Mouse (Mus musculus): ENCODE data around the gene Rhbdd1. TPM values are rescaled to one million over a fixed set of nuclear protein-coding genes. Genes with fewer than 3 reads are reported as not detected.

The Rhbdd1 gene
- polyA plus RNA-seq, 1 experiment from 2014 or later: 7.5 TPM

DNA sequence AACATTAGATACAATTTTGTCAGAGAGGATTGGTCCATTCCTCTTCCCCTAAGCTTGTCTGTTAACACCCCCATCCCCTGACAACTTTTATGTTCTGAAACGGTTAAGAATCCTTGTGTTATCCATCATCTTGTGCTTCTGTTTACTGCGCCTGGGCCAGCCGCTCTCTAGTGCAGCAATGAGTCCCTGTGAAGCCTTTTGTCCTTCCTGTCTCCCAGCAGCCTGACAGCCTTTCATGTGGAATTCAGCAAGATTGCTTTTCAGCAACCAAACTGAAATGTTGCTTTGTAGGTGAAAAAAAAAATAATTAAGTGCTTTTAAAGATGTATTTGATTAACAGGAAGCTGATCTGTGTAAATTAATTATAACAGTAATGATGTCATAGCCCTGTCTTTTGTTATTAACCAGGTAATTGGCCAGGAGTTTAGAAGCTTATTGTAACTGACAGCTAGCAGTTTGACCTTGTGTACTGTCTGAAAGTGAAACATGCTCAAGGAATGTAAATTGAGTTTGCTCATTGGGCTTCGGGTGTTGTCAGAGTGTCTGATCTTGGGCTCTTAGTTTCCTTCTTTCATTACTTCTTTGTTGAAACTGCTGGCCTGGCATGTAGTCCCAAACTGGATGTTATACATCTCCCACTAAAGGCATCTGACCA lies 8.0 kb downstream of the Rhbdd1 start:
- Histone ChIP-seq H3K27me3 (replicated peaks; ENCODE audit: control insufficient read depth, insufficient read depth, low read length) (no peaks in the 10 kb centered on the region), H3K9me3 (ENCODE audit: control insufficient read depth) (no peaks in the 10 kb centered on the region), H3K36me3 (ENCODE audit: control insufficient read depth, insufficient read depth) (no peaks in the 10 kb centered on the region), H3K9ac (ENCODE audit: low read depth, low read length) (no peak overlapping the region), H3K4me1 (replicated peaks; ENCODE audit: control insufficient read depth, insufficient read depth, low read length) (no peaks in the 10 kb centered on the region), H3K4me3 (ENCODE audit: low read depth, low read length) (no peak overlapping the region), H3K4me2 (replicated peaks; ENCODE audit: low read depth) (no peak overlapping the region), H3K27ac (ENCODE audit: low read depth, low read length) (no peak overlapping the region)
- ATAC-seq: no peak
- no peak for TF ChIP-seq CTCF (IDR thresholded peaks at IDR 0.05; ENCODE audit: low read depth)
- 32% methylated on average over 4 of the region's 4 CpGs for WGBS

DNA sequence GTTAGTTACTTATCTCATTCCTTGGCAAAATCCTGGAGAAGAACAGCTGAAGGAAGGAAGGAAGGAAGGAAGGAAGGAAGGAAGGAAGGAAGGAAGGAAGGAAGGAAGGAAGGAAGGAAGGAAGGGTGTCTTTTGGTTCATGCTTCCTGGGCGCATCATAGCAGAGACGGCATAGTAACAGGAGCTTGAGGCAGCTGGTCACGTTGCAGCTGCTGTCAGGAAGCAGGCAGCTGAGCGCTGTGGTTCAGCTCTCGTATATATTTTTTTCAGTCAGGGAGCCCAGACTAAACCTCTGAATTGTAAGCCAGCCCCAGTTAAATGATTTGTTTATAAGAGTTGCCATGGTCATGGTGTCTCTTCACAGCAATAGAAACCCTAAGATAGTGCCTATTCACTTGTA lies 9.9 kb downstream of the Rhbdd1 start:
- H3K9me3 ChIP-seq (ENCODE audit: control insufficient read depth): no peaks in the 10 kb centered on the region
- no peak overlapping the region for H3K27ac ChIP-seq (ENCODE audit: low read depth, low read length)
- no peak overlapping the region for H3K4me3 ChIP-seq (ENCODE audit: low read depth, low read length)
- no peak for ATAC-seq
- TF ChIP-seq CTCF (IDR thresholded peaks at IDR 0.05; ENCODE audit: low read depth): no peak
- H3K4me2 ChIP-seq (replicated peaks; ENCODE audit: low read depth): no peak overlapping the region
- no peaks in the 10 kb centered on the region for H3K4me1 ChIP-seq (replicated peaks; ENCODE audit: control insufficient read depth, insufficient read depth, low read length)
- H3K9ac ChIP-seq (ENCODE audit: low read depth, low read length): no peak overlapping the region
- 75% methylated on average over 5 of the region's 5 CpGs for WGBS
- H3K27me3 ChIP-seq (replicated peaks; ENCODE audit: control insufficient read depth, insufficient read depth, low read length): no peaks in the 10 kb centered on the region
- no peaks in the 10 kb centered on the region for H3K36me3 ChIP-seq (ENCODE audit: control insufficient read depth, insufficient read depth)

DNA sequence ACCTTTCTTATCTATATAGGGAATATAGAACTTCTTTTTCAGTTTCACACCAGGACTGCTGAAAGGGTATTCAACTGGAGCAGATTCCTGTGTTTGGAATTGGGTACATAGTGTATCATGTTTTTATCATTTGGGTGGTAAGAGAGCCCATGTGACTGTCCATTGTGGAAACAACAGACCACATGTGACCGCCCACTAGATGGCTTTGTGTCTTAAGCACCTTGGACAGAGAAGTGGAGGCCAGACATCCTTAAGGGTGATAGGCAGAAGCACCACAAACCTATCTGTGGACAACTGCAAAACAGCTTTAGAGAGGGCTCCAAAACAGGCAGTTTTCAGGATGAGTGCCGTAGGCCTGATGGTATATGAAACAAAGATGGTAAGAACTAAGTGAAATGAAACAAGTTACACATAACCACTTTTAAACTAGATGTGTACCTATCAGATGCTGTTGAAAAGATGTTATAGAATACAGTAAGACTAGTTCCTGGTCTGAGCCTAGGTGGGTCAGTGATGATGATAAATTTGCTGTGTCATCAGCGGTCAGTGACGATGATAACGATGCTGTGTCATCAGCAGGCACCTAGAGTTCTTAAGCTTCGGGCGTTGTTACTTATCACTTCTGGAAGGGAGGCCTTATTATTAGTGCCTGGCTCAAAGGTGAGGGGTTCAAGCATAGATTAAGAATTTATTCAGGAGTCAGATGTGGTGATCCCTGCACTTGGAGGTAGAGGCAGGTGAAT lies 12.0 kb downstream of the Rhbdd1 start:
- no peak for ATAC-seq
- Histone ChIP-seq H3K27ac (ENCODE audit: low read depth, low read length) (no peak overlapping the region), H3K9ac (ENCODE audit: low read depth, low read length) (no peak overlapping the region), H3K4me3 (ENCODE audit: low read depth, low read length) (no peak overlapping the region), H3K27me3 (replicated peaks; ENCODE audit: control insufficient read depth, insufficient read depth, low read length) (no peaks in the 10 kb centered on the region), H3K36me3 (ENCODE audit: control insufficient read depth, insufficient read depth) (no peaks in the 10 kb centered on the region), H3K4me2 (replicated peaks; ENCODE audit: low read depth) (no peak overlapping the region), H3K4me1 (replicated peaks; ENCODE audit: control insufficient read depth, insufficient read depth, low read length) (no peaks in the 10 kb centered on the region), H3K9me3 (ENCODE audit: control insufficient read depth) (no peaks in the 10 kb centered on the region)
- TF ChIP-seq CTCF (IDR thresholded peaks at IDR 0.05; ENCODE audit: low read depth): no peak
- 85% methylated on average over 7 of the region's 7 CpGs for WGBS

- Histone ChIP-seq H3K27me3 (replicated peaks; ENCODE audit: control insufficient read depth, insufficient read depth, low read length) (no peaks in the 10 kb centered on the region), H3K36me3 (ENCODE audit: control insufficient read depth, insufficient read depth) (no peaks in the 10 kb centered on the region), H3K4me1 (replicated peaks; ENCODE audit: control insufficient read depth, insufficient read depth, low read length) (no peaks in the 10 kb centered on the region), H3K4me2 (replicated peaks; ENCODE audit: low read depth) (no peak overlapping the region), H3K9ac (ENCODE audit: low read depth, low read length) (no peak overlapping the region), H3K9me3 (ENCODE audit: control insufficient read depth) (no peaks in the 10 kb centered on the region), H3K27ac (ENCODE audit: low read depth, low read length) (no peak overlapping the region), H3K4me3 (ENCODE audit: low read depth, low read length) (no peak overlapping the region)
- 87% methylated on average over 4 of the region's 4 CpGs for WGBS
- no peak for TF ChIP-seq CTCF (IDR thresholded peaks at IDR 0.05; ENCODE audit: low read depth)
- no peak for ATAC-seq
Observed at GRCm38 (mm10) chr1:82329237-82329953, 13.1 kb downstream of the Rhbdd1 start.

GRCm38 (mm10) chr1:82329954-82330247 lies 13.6 kb downstream of the Rhbdd1 start:
- H3K4me2 ChIP-seq (replicated peaks; ENCODE audit: low read depth): no peak overlapping the region
- H3K27ac ChIP-seq (ENCODE audit: low read depth, low read length): no peak overlapping the region
- ATAC-seq: no peak
- no peaks in the 10 kb centered on the region for H3K27me3 ChIP-seq (replicated peaks; ENCODE audit: control insufficient read depth, insufficient read depth, low read length)
- H3K9me3 ChIP-seq (ENCODE audit: control insufficient read depth): no peaks in the 10 kb centered on the region
- no peaks in the 10 kb centered on the region for H3K36me3 ChIP-seq (ENCODE audit: control insufficient read depth, insufficient read depth)
- H3K4me1 ChIP-seq (replicated peaks; ENCODE audit: control insufficient read depth, insufficient read depth, low read length): no peaks in the 10 kb centered on the region
- no peak overlapping the region for H3K9ac ChIP-seq (ENCODE audit: low read depth, low read length)
- no peak overlapping the region for H3K4me3 ChIP-seq (ENCODE audit: low read depth, low read length)
- no peak for TF ChIP-seq CTCF (IDR thresholded peaks at IDR 0.05; ENCODE audit: low read depth)

- WGBS: 35% methylated on average over 3 of the region's 3 CpGs
- Histone ChIP-seq H3K27me3 (replicated peaks; ENCODE audit: control insufficient read depth, insufficient read depth, low read length) (no peaks in the 10 kb centered on the region), H3K9ac (ENCODE audit: low read depth, low read length) (no peak overlapping the region), H3K4me2 (replicated peaks; ENCODE audit: low read depth) (no peak overlapping the region), H3K4me3 (ENCODE audit: low read depth, low read length) (no peak overlapping the region), H3K4me1 (replicated peaks; ENCODE audit: control insufficient read depth, insufficient read depth, low read length) (no peaks in the 10 kb centered on the region), H3K36me3 (ENCODE audit: control insufficient read depth, insufficient read depth) (no peaks in the 10 kb centered on the region), H3K27ac (ENCODE audit: low read depth, low read length) (no peak overlapping the region), H3K9me3 (ENCODE audit: control insufficient read depth) (no peaks in the 10 kb centered on the region)
- ATAC-seq: peak; percentile 82
- no peak for TF ChIP-seq CTCF (IDR thresholded peaks at IDR 0.05; ENCODE audit: low read depth)
Observed at GRCm38 (mm10) chr1:82334506-82334905, 18.3 kb downstream of the Rhbdd1 start.

Measured in intestine, postnatal 0 days (tissue).